Mouse (Mus musculus) adrenal gland, adult (tissue): Measurements from ENCODE around the gene Zdhhc4.

Experiments used
- DNase-seq, 2 experiments: peaks; one replicate each; pipeline ENCODE4 v3.0.0; 2022 to 2023; ENCODE audit warnings: low spot score in 1 of 2; ENCODE audit not compliant: inconsistent age in 2 of 2

Zdhhc4 gene

DNA sequence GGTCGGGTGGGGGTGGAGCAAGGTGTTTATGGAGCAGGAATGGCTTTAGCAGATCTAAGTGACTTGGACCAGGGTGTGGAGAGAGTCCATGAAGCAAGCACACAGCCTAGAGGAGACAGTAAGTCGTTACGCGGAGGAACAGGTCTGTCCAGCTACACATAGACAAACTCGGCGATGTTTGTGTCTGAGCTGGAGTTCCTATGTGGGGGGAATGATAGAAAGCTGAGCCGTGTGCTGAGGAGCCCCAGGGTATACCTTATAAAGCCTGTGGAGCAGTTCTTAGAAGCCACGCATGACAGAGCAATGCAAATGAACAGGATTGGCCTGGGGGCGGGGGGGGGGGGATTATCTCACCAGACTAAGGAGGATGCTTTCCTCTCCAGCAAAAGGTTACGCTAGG is 49.8 kb downstream of the Zdhhc4 start:
- no peak for DNase-seq

DNA sequence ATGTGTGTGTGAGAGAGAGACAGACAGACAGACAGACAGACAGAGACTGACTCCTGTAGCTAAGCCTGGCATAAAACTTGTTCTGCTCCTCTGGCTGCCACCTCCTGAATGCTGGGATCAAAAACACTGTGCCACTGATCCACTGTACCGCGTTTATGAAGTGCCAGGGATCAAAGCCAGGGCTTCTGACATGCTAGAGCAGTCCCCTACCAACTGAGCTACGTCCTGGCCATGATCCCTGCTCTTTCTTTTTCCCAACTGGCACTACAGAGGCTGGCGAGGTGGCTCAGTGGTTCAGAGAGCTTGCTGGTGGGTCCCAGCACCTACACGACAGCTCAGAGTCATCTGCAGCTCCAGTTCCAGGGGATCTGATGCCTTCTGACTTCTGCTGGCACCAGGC is 53.3 kb downstream of the Zdhhc4 start:
- DNase-seq = no peak

DNA sequence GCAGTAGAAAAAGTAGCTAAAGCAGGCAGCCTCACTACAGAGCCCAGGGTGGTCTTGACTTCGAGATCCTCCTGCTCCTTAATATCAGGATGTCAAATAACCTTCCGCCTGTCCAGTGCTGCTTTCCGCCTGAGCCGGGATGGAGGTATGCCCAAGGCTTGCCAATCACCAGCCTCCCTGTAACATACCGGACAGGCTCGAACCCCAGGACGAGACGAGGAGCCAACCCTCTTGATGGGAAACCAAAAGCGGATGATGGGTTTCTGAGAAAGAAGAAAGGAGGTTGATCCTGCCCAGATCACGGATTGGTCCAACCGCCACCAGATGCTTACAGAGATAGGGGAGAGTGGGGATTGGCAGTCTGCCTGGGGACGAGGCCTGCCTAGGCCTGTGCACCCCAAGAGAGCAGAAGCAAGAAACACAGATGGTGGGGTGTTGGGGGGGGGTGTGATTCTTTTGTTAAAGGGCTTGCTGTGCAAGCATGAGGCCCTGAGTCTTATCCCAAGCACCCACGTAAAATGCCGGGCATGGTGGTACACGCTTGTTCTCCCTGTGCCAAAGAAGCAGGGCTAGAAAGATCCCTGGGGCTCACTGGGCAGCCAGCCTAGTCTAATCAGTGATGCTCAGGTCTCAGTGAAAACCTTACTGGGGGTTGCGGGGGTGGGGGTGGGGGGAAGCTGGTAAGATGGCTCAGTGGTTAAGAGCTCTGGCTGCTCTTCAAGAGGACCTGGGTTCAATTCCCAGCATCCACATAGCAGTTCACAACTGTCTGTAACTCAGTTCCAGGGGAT is 56.3 kb downstream of the Zdhhc4 start:
- DNase-seq = no peak

DNA sequence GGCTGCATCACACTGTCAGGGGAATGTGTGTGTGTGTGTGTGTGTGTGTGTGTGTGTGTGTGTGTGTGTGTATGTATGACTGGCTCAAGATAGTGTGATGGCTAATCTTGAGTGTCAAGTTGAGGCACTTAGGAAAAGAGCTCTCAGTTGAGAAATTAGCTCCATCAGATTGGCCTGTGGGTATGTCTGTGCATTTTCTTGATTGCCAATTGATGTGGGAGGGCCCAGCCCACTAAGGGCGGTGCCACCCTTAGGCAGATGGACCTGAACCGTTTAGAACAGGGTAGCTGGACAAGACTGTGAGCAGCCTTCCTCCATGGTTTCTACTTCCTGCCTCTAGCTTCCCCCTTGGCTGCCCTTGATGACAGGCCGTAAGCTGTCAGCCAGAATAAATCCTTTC is 56.9 kb downstream of the Zdhhc4 start:
- DNase-seq = no peak

DNA sequence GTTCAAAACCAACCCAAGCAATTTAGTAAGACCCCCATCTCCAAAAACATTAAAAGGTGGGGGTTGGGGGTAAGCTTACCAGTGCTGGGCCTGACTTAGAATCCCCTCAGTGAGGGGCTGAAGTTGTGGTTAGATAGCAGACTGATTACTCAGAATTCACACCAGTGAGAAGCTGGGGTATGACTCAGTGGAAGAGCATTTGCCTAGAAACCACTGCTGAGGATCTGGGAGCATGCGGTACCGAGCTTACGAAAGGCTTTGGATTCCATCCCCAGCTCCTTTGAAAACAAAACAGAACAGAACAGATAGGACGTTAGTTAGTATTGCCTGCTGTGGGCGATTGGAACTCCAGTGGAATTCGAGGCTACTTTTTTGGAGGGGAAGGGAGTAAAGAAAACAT is 57.4 kb downstream of the Zdhhc4 start:
- DNase-seq = peak; percentile 43 to 55

DNA sequence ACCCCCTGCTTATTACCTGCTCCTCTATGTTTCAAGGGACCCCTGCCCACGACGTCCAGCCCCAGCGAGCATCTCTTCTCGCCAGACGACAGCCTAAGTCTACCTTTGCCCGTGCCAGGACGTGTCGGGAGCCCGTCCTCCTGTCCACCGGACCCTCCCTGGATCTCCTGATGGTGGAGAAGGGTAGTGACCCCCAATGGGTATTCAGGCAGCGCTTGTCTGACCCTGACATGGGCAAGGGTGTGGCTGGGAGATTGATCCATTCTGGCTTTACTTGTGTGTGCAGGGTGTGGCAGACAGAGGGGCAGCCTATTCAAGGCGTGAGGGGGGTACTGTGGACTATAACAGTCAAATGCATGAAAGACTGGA is 58.9 kb downstream of the Zdhhc4 start:
- no peak for DNase-seq

DNA sequence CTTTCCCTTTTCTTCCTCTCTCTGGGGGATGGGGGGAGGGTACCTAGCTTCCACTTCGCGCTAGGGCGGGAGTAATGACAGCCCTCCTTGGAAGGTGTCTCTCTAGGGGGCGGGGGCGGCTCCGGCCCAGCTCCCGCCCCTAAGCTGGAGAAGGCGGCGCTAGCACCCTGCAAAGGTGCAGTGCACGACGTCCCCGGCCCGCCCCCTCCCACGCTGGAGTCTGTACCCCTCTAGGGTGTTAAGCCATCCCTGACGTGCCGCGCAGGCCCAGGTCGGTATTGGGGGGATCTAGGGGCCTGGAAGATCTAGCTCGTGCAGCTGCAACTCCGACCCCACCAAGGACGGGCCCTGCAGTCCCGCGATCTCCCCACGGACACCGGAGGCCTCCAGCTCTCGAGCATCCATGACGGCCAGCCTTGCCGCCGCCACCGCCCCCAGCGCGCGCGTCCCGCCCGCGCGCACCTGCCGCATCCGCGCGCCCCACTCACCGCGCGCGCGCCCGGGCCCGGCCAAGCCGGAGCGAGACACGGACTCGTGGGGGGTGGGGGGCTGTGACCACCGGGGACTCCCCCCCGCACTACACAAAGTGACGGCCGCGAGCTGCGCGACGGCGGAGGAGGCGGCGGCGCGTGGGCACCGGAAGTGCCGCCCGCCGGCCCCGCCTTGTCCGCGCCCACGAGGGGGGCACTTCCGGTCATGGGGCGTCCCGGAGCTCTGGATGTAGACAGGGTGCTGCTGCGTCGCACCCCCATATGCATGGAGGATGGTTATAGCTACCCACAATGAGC is 59.5 kb downstream of the Zdhhc4 start, which contains the start of gene Zfp316:
Gene Zfp316 (minus strand): TSS at position 660 of the 788 bp plus-strand sequence.
- peak; percentile 79 to 89 for DNase-seq

DNA sequence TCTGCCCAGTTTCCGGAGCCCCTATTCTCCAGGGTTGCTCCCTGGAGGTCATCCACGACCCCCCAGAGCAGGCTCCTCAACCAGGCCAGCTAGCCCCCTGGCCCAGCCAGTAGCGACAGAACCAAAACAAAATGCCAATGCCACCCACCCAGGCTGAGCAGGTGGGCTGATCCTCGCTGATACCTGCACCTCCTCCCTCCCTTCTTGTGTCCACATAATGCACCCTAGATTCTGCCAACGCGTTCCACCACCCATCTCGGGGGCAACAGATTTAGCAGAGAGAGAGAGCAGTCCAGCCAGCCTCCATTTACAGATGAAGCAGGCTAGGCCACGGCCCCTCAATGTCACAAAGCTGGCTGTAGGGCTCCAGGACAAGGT is 60.1 kb downstream of the Zdhhc4 start:
- DNase-seq = no peak

DNA sequence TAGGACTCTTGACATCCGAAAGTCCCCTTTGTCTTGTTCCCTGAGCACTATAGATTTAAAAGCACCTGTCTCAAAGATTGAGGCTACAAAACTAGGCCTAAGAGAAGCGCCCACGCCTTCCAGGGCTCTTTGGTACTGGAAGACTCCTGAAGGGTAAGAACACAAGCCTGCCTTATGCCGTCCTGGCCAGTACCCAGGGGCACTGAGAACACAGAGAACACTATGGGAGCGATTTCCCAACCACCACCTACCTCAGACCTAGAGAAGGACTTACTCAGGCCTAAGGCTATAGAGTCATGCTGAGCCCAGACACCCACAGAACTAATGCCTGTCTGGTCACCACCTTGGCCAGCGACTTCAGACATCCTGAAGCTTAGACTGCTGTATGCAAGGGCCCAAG is 62.3 kb downstream of the Zdhhc4 start:
- DNase-seq = no peak
